Mouse (Mus musculus): ENCODE measurements around the gene Catip. TPM values are rescaled to one million over a fixed set of nuclear protein-coding genes. Genes with fewer than 3 reads are reported as not detected.
"Not testable (repeated sequence)": the region's sequence is repeated elsewhere in the genome, so short reads cannot be mapped to it uniquely, and the experiment has no call there.

Catip gene
- polyA plus RNA-seq (2015; fragmentation: Nextera tagmentation; extraction: Ambion mirVana) = 1.9 and 3.0 TPM in 2 replicates

DNA sequence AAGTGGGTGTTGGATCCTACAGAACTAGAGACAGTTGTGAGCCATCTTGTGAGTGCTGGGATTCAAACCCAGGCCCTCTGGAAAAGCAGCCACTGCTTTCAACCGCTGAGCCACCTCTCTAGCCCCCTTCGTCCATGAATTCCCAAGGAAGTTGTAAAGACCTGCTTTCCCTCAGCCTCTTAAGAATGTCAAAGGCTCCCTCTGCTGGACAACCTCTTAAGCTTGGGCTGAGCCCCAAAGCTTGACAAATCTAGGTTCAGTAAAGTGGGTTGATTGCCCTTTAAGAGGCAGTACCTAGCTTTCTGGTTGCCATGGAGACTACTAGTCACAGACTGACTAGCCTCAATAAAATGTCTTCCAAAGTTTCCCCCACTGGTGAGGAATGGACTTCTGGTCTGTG lies at the start of gene Catip:
TSS of gene Catip (plus strand) at position 297 of the 400 bp plus-strand sequence.
- H3K4me2 ChIP-seq (ENCODE audit: low read depth, low read length) = no peak within 1 kb of the TSS
- H3K9ac ChIP-seq (ENCODE audit: low read length) = no peak within 1 kb of the TSS
- no peak within 1 kb of the TSS for H3K4me3 ChIP-seq (ENCODE audit: low read length)
- no peaks in the 10 kb centered on the region for H3K4me1 ChIP-seq (replicated peaks; ENCODE audit: control insufficient read depth, insufficient read depth, low read length)
- WGBS = 0% methylated on average over 2 of the region's 2 CpGs
- no peaks in the 10 kb centered on the region for H3K27me3 ChIP-seq (ENCODE audit: control insufficient read depth, insufficient read depth, low read depth, low read length)
- H3K27ac ChIP-seq (ENCODE audit: low read length) = no peak within 1 kb of the TSS
- ATAC-seq (ENCODE audit: low read depth) = peak; percentile 76
- H3K36me3 ChIP-seq (ENCODE audit: control insufficient read depth, insufficient read depth, low read length) = no peaks in the 10 kb centered on the region
- no peaks in the 10 kb centered on the region for H3K9me3 ChIP-seq (ENCODE audit: control insufficient read depth, low read length)

DNA sequence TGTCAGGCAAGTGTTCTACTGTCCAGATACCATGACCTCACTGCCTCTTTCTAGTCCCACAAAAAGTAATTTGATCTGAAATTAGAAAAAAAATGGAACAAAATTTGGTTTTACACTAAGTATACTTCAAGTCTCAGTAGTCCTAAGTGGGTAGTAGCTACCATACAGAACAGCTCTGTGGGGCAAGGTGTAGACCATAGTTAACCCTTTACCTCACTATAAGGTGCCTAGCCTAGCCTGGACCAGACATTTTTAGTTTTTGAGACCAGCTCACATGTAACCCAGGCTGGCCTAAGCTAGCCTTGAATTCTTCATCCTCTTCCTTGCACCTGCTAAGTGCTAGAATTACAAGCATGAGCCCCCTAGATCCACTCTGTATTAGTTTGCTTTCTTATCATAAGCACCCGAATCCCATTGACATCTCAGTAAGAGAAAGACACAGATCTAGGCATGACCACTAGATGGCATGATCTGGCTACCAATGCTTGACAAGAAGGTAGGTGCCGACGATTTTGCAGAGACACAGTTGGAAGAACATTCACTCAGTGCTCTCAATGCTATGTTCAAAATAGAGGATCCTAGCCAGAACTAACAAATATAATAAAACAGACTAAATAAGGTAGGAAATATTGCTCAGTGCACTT lies 48.7 kb upstream of the Catip start:
- Histone ChIP-seq H3K9ac (ENCODE audit: low read length) (no peak overlapping the region), H3K4me2 (ENCODE audit: low read depth, low read length) (no peak overlapping the region), H3K9me3 (ENCODE audit: control insufficient read depth, low read length) (no peaks in the 10 kb centered on the region), H3K27ac (ENCODE audit: low read length) (no peak overlapping the region), H3K36me3 (ENCODE audit: control insufficient read depth, insufficient read depth, low read length) (no peaks in the 10 kb centered on the region), H3K4me1 (replicated peaks; ENCODE audit: control insufficient read depth, insufficient read depth, low read length) (peaks cover 3% of the 10 kb centered on the region; the same call in 1 of the 2 replicates), H3K4me3 (ENCODE audit: low read length) (no peak overlapping the region), H3K27me3 (ENCODE audit: control insufficient read depth, insufficient read depth, low read depth, low read length) (no peaks in the 10 kb centered on the region)
- WGBS = 0% methylated on average over 3 of the region's 3 CpGs
- peak; percentile 72 for ATAC-seq (ENCODE audit: low read depth)

DNA sequence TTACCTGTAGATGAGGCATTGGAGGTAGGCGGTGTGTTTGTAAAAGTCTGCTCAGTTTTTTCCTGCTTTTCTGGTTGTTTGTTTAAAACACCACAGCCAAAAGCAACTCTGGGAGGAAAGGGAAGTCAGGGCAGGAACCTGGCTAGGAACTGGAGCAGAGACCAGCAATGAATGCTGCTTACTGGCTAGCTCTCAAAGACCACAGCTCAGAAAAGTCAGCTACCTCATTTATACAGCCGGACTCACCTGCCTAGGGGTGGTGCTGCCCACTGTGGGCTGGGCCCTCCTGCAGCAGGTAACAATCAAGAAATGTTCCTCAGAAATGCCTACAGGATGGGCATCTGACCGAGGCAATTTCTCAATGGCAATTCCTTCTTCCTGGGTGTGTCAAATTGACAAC lies 47.1 kb upstream of the Catip start:
- Histone ChIP-seq H3K27ac (ENCODE audit: low read length) (no peak overlapping the region), H3K4me2 (ENCODE audit: low read depth, low read length) (no peak overlapping the region), H3K4me3 (ENCODE audit: low read length) (no peak overlapping the region), H3K27me3 (ENCODE audit: control insufficient read depth, insufficient read depth, low read depth, low read length) (no peaks in the 10 kb centered on the region), H3K36me3 (ENCODE audit: control insufficient read depth, insufficient read depth, low read length) (no peaks in the 10 kb centered on the region), H3K9me3 (ENCODE audit: control insufficient read depth, low read length) (no peaks in the 10 kb centered on the region), H3K9ac (ENCODE audit: low read length) (no peak overlapping the region), H3K4me1 (replicated peaks; ENCODE audit: control insufficient read depth, insufficient read depth, low read length) (peaks cover 3% of the 10 kb centered on the region; the same call in 1 of the 2 replicates)
- no peak for ATAC-seq (ENCODE audit: low read depth)
- 72% methylated on average over 3 of the region's 3 CpGs for WGBS

DNA sequence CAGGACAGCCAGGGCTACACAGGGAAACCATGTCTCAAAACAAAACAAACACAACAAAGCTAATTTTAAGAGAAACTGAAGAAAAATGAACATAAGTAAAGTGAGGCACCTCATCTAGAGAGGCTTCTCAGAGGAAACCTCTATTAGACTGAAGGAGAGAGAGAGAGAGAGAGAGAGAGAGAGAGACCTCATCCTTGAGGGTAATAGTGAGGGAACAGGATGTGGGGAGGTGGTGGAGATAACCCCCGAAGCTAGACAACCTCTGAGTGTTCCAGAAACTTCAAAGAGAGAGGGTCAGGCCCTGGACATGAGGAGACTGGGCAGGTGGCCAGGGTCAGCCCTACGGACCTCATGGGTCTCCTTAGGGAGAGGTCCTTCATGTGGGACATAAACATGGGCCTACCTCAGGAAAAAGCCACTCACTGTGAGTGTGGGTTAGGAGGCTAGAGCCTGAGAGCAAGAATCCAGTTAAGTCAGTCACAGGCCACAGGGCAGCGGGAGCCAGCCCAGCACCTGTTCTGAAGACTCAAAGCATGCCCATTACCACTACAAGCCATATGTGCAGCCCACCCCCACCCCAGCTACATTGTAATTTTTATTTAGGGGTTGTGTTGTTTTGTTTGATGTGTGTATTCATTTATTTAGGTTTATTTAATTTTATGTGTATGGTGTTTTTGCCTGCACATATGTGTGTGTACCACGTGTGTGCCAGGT lies 45.6 kb upstream of the Catip start:
- 59% methylated on average over 4 of the region's 4 CpGs for WGBS
- Histone ChIP-seq H3K27me3 (ENCODE audit: control insufficient read depth, insufficient read depth, low read depth, low read length) (no peaks in the 10 kb centered on the region), H3K4me2 (ENCODE audit: low read depth, low read length) (no peak overlapping the region), H3K4me3 (ENCODE audit: low read length) (no peak overlapping the region), H3K4me1 (replicated peaks; ENCODE audit: control insufficient read depth, insufficient read depth, low read length) (peaks cover 2% of the 10 kb centered on the region; the same call in 1 of the 2 replicates), H3K9me3 (ENCODE audit: control insufficient read depth, low read length) (no peaks in the 10 kb centered on the region), H3K36me3 (ENCODE audit: control insufficient read depth, insufficient read depth, low read length) (no peaks in the 10 kb centered on the region), H3K27ac (ENCODE audit: low read length) (no peak overlapping the region), H3K9ac (ENCODE audit: low read length) (no peak overlapping the region)
- ATAC-seq (ENCODE audit: low read depth) = no peak

DNA sequence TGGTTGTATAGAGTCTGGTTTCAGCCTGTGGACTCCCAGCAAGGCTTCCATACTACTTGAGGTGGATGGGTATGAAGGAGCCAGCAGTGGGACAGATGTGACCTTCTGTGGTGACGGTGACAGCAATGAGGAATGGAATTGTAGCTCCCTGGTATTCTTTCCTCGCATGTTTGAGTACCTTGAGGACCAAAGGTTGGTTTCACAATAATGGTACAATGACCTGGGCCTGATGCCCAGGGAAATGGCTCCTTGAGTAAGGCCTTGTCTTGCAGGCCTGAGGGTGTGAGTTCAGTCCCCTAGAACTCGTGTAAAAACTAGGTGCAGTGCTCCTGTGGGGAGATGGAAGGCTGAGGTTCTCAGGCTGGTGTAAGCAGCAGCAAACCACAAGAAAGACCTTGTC lies 43.2 kb upstream of the Catip start:
- Histone ChIP-seq H3K36me3 (ENCODE audit: control insufficient read depth, insufficient read depth, low read length) (no peaks in the 10 kb centered on the region), H3K4me2 (ENCODE audit: low read depth, low read length) (no peak overlapping the region), H3K27ac (ENCODE audit: low read length) (no peak overlapping the region), H3K4me3 (ENCODE audit: low read length) (no peak overlapping the region), H3K9me3 (ENCODE audit: control insufficient read depth, low read length) (no peaks in the 10 kb centered on the region), H3K27me3 (ENCODE audit: control insufficient read depth, insufficient read depth, low read depth, low read length) (no peaks in the 10 kb centered on the region), H3K9ac (ENCODE audit: low read length) (no peak overlapping the region), H3K4me1 (replicated peaks; ENCODE audit: control insufficient read depth, insufficient read depth, low read length) (peaks cover 5% of the 10 kb centered on the region; the same call in 1 of the 2 replicates)
- whole genome bisulfite sequencing = 86% methylated on average over 3 of the region's 3 CpGs
- ATAC-seq (ENCODE audit: low read depth) = no peak

DNA sequence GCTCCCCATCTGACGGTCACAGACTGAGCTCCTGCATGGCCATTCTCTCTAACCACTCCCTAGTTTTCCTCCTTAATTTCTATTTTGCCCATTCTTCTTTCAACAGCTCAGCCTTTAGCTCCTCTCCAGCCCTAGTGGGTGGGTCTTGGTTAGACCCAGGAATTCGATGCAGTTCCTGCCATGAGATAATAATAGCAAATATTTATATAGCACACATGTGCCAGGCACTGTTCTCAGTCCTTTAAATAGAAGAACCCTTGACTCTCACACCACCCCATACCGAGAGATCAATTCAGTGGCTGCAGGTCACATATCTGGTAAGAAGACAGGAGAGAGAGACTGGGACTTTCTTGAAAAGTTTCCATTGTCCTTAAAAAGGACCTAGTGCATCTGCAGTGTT lies 40.5 kb upstream of the Catip start:
- Histone ChIP-seq H3K27ac (ENCODE audit: low read length) (peak overlapping the region; percentile 68), H3K9ac (ENCODE audit: low read length) (no peak overlapping the region), H3K36me3 (ENCODE audit: control insufficient read depth, insufficient read depth, low read length) (no peaks in the 10 kb centered on the region), H3K4me1 (replicated peaks; ENCODE audit: control insufficient read depth, insufficient read depth, low read length) (peaks cover 5% of the 10 kb centered on the region; the same call in 1 of the 2 replicates), H3K9me3 (ENCODE audit: control insufficient read depth, low read length) (no peaks in the 10 kb centered on the region), H3K4me2 (ENCODE audit: low read depth, low read length) (no peak overlapping the region), H3K4me3 (ENCODE audit: low read length) (no peak overlapping the region), H3K27me3 (ENCODE audit: control insufficient read depth, insufficient read depth, low read depth, low read length) (no peaks in the 10 kb centered on the region)
- 17% methylated on average over 3 of the region's 3 CpGs for WGBS
- peak; percentile 74 for ATAC-seq (ENCODE audit: low read depth)

DNA sequence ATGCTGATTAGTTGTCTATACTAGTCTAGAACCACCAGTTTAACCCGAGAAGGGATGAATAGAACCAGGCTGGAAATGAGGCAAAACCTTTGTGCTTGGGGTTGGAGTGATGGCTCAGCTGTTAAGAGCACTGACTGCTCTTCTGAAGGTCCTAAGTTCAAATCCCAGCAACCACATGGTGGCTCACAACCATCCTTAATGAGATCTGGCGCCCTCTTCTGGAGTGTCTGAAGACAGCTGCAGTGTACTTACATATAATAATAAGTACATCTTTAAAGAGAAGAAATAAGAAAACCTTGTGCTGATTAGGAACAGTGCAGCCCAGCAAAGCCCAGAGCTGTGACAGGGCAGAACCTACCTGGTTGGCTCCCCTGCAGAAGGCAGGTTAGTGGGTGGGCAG lies 35.0 kb upstream of the Catip start:
- H3K9me3 ChIP-seq (ENCODE audit: control insufficient read depth, low read length); H3K27ac ChIP-seq (ENCODE audit: low read length); H3K4me3 ChIP-seq (ENCODE audit: low read length); H3K36me3 ChIP-seq (ENCODE audit: control insufficient read depth, insufficient read depth, low read length); H3K9ac ChIP-seq (ENCODE audit: low read length); H3K27me3 ChIP-seq (ENCODE audit: control insufficient read depth, insufficient read depth, low read depth, low read length); H3K4me2 ChIP-seq (ENCODE audit: low read depth, low read length); ATAC-seq (ENCODE audit: low read depth): not testable (repeated sequence)
- H3K4me1 ChIP-seq (replicated peaks; ENCODE audit: control insufficient read depth, insufficient read depth, low read length) = peaks cover 15% of the 10 kb centered on the region
- 84% methylated on average over 2 of the region's 2 CpGs for WGBS

DNA sequence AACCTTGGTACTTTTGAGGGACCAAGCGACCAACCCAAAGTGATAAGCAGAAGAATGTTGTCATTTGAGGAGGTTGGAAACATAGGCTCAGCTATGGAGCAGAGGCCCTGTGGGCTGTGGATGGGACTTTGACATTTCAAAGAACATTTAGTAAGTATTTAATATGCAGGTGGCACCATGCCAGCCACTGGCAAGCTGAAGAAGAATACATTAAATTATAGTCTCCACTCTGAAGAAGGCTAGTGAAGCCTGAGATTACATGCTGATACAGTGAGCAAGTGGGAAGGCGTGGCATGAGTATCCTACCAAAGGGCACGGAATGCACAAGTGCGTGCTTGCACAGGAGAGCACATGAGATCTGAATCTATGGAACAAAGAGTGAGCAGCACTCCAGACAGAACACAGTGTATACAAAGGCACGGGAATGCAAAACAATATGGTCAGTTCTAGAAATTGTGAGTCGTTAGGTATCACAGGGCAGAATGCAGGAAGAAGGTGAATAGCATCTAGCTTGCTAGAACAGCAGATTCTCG lies 31.9 kb upstream of the Catip start:
- Histone ChIP-seq H3K4me2 (ENCODE audit: low read depth, low read length) (no peak overlapping the region), H3K36me3 (ENCODE audit: control insufficient read depth, insufficient read depth, low read length) (no peaks in the 10 kb centered on the region), H3K9ac (ENCODE audit: low read length) (no peak overlapping the region), H3K4me1 (replicated peaks; ENCODE audit: control insufficient read depth, insufficient read depth, low read length) (peaks cover 22% of the 10 kb centered on the region), H3K4me3 (ENCODE audit: low read length) (no peak overlapping the region), H3K9me3 (ENCODE audit: control insufficient read depth, low read length) (no peaks in the 10 kb centered on the region), H3K27me3 (ENCODE audit: control insufficient read depth, insufficient read depth, low read depth, low read length) (no peaks in the 10 kb centered on the region), H3K27ac (ENCODE audit: low read length) (peak overlapping the region; percentile 54)
- no peak for ATAC-seq (ENCODE audit: low read depth)
- 60% methylated on average over 7 of the region's 7 CpGs for WGBS

DNA sequence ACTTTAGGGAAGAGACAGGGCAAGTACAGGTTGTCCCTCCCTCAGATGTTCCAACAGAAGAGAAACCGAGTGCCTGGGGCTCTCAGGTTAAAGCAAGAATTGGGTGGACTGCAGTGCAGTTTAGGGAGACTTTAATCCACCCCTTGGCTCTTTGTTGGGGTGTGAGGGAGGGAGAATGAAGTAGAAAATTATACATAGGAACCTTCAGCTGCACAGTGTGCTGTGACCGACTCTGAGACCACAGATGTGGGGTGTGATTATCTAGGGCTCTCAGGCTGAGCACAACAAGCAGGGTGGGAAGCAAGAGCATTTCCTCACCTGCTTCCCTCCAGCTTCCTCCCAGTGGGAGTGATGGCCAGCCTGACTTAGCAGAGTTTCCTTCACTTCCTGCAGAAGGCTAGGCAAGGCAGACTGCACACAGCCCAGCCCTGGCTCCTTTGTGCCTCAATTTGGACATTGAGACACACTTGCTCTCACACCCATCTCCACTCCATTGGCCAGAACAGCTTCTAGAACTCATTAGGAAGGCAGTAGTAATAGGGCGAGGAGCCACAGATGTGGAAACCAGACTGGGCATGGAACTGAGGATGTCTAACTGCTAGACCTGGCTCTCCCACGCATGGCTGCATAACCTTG lies 30.7 kb upstream of the Catip start:
- H3K4me1 ChIP-seq (replicated peaks; ENCODE audit: control insufficient read depth, insufficient read depth, low read length) = peaks cover 22% of the 10 kb centered on the region
- peak overlapping the region; percentile 47 for H3K27ac ChIP-seq (ENCODE audit: low read length)
- WGBS = 67% methylated on average over 4 of the region's 4 CpGs
- H3K27me3 ChIP-seq (ENCODE audit: control insufficient read depth, insufficient read depth, low read depth, low read length) = no peaks in the 10 kb centered on the region
- ATAC-seq (ENCODE audit: low read depth) = no peak
- no peak overlapping the region; the same call in 1 of the 2 replicates for H3K9ac ChIP-seq (ENCODE audit: low read length)
- H3K4me2 ChIP-seq (ENCODE audit: low read depth, low read length) = no peak overlapping the region
- no peaks in the 10 kb centered on the region for H3K9me3 ChIP-seq (ENCODE audit: control insufficient read depth, low read length)
- H3K4me3 ChIP-seq (ENCODE audit: low read length) = no peak overlapping the region
- H3K36me3 ChIP-seq (ENCODE audit: control insufficient read depth, insufficient read depth, low read length) = no peaks in the 10 kb centered on the region

Measured in lung, embryonic 16.5 days (tissue).